Mouse (Mus musculus): ENCODE measurements around the gene Rpp38. TPM values are rescaled to one million over a fixed set of nuclear protein-coding genes. Genes with fewer than 3 reads are reported as not detected.

Rpp38 gene
- polyA plus RNA-seq, 2 experiments = 9.9 to 14.4 TPM

- Histone ChIP-seq H3K9ac (replicated peaks) (no peak overlapping the region), H3K36me3 (replicated peaks; ENCODE audit: control insufficient read depth, insufficient read depth, low read depth) (peaks cover 34% of the 10 kb centered on the region), H3K4me1 (replicated peaks; ENCODE audit: control insufficient read depth in 2 of 2, insufficient read depth in 2 of 2, low read length in 1 of 2) (no peaks in the 10 kb centered on the region), H3K9me3 (ENCODE audit: control insufficient read depth, low read length) (no peaks in the 10 kb centered on the region), H3K4me2 (ENCODE audit: low read depth) (no peak overlapping the region), H3K27me3 (ENCODE audit: control insufficient read depth, insufficient read depth, low read length) (no peaks in the 10 kb centered on the region), H3K4me3 (ENCODE audit: insufficient read depth in 1 of 2, low read depth in 2 of 2, low read length in 2 of 2) (no peak overlapping the region), H3K27ac (no peak overlapping the region)
- DNase-seq (ENCODE audit: low read depth in 3 of 3, low spot score in 3 of 3) (no peak), ATAC-seq (ENCODE audit: insufficient read depth) (no peak)
- TF ChIP-seq CTCF (IDR thresholded peaks at IDR 0.05; ENCODE audit: low read depth) = no peak
- no peak for TF ChIP-seq EP300 (IDR thresholded peaks at IDR 0.05; ENCODE audit: low read depth)
- 84% methylated on average over 7 of the region's 7 CpGs for WGBS (ENCODE audit: insufficient replicate concordance)
These were observed 7.9 kb downstream of the Rpp38 start for GRCm38 (mm10) chr2:3324381-3325130.

- Histone ChIP-seq H3K9me3 (ENCODE audit: control insufficient read depth, low read length) (no peaks in the 10 kb centered on the region), H3K9ac (replicated peaks) (no peak overlapping the region), H3K4me3 (ENCODE audit: insufficient read depth in 1 of 2, low read depth in 2 of 2, low read length in 2 of 2) (no peak overlapping the region), H3K27me3 (ENCODE audit: control insufficient read depth, insufficient read depth, low read length) (no peaks in the 10 kb centered on the region), H3K27ac (no peak overlapping the region), H3K4me2 (ENCODE audit: low read depth) (no peak overlapping the region), H3K4me1 (replicated peaks; ENCODE audit: control insufficient read depth in 2 of 2, insufficient read depth in 2 of 2, low read length in 1 of 2) (no peaks in the 10 kb centered on the region), H3K36me3 (replicated peaks; ENCODE audit: control insufficient read depth, insufficient read depth, low read depth) (peaks cover 23% of the 10 kb centered on the region)
- TF ChIP-seq EP300 (IDR thresholded peaks at IDR 0.05; ENCODE audit: low read depth) = no peak
- TF ChIP-seq CTCF (IDR thresholded peaks at IDR 0.05; ENCODE audit: low read depth) = no peak
- WGBS (ENCODE audit: insufficient replicate concordance) = 78% methylated on average over 2 of the region's 2 CpGs
- ATAC-seq (ENCODE audit: insufficient read depth) (no peak), DNase-seq (ENCODE audit: low read depth in 3 of 3, low spot score in 3 of 3) (no peak)
These were observed 9.3 kb downstream of the Rpp38 start for GRCm38 (mm10) chr2:3323132-3323531.

- WGBS (ENCODE audit: insufficient replicate concordance) = 61% methylated on average over 3 of the region's 3 CpGs
- no peaks in the 10 kb centered on the region for H3K27me3 ChIP-seq (ENCODE audit: control insufficient read depth, insufficient read depth, low read length)
- peaks cover 6% of the 10 kb centered on the region for H3K36me3 ChIP-seq (replicated peaks; ENCODE audit: control insufficient read depth, insufficient read depth, low read depth)
- no peak overlapping the region for H3K4me2 ChIP-seq (ENCODE audit: low read depth)
- no peaks in the 10 kb centered on the region for H3K4me1 ChIP-seq (replicated peaks; ENCODE audit: control insufficient read depth in 2 of 2, insufficient read depth in 2 of 2, low read length in 1 of 2)
- TF ChIP-seq CTCF (IDR thresholded peaks at IDR 0.05; ENCODE audit: low read depth) = no peak
- TF ChIP-seq EP300 (IDR thresholded peaks at IDR 0.05; ENCODE audit: low read depth) = no peak
- no peak overlapping the region for H3K9ac ChIP-seq (replicated peaks)
- no peaks in the 10 kb centered on the region for H3K9me3 ChIP-seq (ENCODE audit: control insufficient read depth, low read length)
- ATAC-seq (ENCODE audit: insufficient read depth) = no peak
- H3K27ac ChIP-seq = no peak overlapping the region
- H3K4me3 ChIP-seq (ENCODE audit: insufficient read depth in 1 of 2, low read depth in 2 of 2, low read length in 2 of 2) = no peak overlapping the region
- DNase-seq (ENCODE audit: low read depth in 3 of 3, low spot score in 3 of 3) = no peak
These were observed 26.9 kb downstream of the Rpp38 start for GRCm38 (mm10) chr2:3305426-3306025.

- no peak overlapping the region for H3K27ac ChIP-seq
- H3K36me3 ChIP-seq (replicated peaks; ENCODE audit: control insufficient read depth, insufficient read depth, low read depth) = no peaks in the 10 kb centered on the region
- H3K4me1 ChIP-seq (replicated peaks; ENCODE audit: control insufficient read depth in 2 of 2, insufficient read depth in 2 of 2, low read length in 1 of 2) = no peaks in the 10 kb centered on the region; a peak in 2 of 4 replicates
- H3K4me2 ChIP-seq (ENCODE audit: low read depth) = no peak overlapping the region
- no peaks in the 10 kb centered on the region for H3K9me3 ChIP-seq (ENCODE audit: control insufficient read depth, low read length)
- TF ChIP-seq EP300 (IDR thresholded peaks at IDR 0.05; ENCODE audit: low read depth) = no peak
- TF ChIP-seq CTCF (IDR thresholded peaks at IDR 0.05; ENCODE audit: low read depth) = no peak
- WGBS (ENCODE audit: insufficient replicate concordance) = 68% methylated on average over 7 of the region's 7 CpGs
- H3K4me3 ChIP-seq (ENCODE audit: insufficient read depth in 1 of 2, low read depth in 2 of 2, low read length in 2 of 2) = no peak overlapping the region
- H3K9ac ChIP-seq (replicated peaks) = no peak overlapping the region
- no peak for ATAC-seq (ENCODE audit: insufficient read depth)
- no peaks in the 10 kb centered on the region for H3K27me3 ChIP-seq (ENCODE audit: control insufficient read depth, insufficient read depth, low read length)
- no peak for DNase-seq (ENCODE audit: low read depth in 3 of 3, low spot score in 3 of 3)
These were observed 36.6 kb downstream of the Rpp38 start for GRCm38 (mm10) chr2:3295826-3296225.

- H3K36me3 ChIP-seq (replicated peaks; ENCODE audit: control insufficient read depth, insufficient read depth, low read depth) = no peaks in the 10 kb centered on the region
- WGBS (ENCODE audit: insufficient replicate concordance) = 56% methylated on average over 1 of the region's 1 CpGs
- H3K27me3 ChIP-seq (ENCODE audit: control insufficient read depth, insufficient read depth, low read length) = no peaks in the 10 kb centered on the region
- no peak overlapping the region for H3K4me2 ChIP-seq (ENCODE audit: low read depth)
- H3K4me3 ChIP-seq (ENCODE audit: insufficient read depth in 1 of 2, low read depth in 2 of 2, low read length in 2 of 2) = no peak overlapping the region
- no peak overlapping the region for H3K27ac ChIP-seq
- ATAC-seq (ENCODE audit: insufficient read depth) = no peak
- TF ChIP-seq EP300 (IDR thresholded peaks at IDR 0.05; ENCODE audit: low read depth) (no peak), CTCF (IDR thresholded peaks at IDR 0.05; ENCODE audit: low read depth) (no peak)
- no peak for DNase-seq (ENCODE audit: low read depth in 3 of 3, low spot score in 3 of 3)
- no peak overlapping the region for H3K9ac ChIP-seq (replicated peaks)
- no peaks in the 10 kb centered on the region for H3K9me3 ChIP-seq (ENCODE audit: control insufficient read depth, low read length)
- no peaks in the 10 kb centered on the region; a peak in 2 of 4 replicates for H3K4me1 ChIP-seq (replicated peaks; ENCODE audit: control insufficient read depth in 2 of 2, insufficient read depth in 2 of 2, low read length in 1 of 2)
These were observed 40.3 kb downstream of the Rpp38 start for GRCm38 (mm10) chr2:3292170-3292569.

Data from liver, embryonic 14.5 days (tissue).